Mouse (Mus musculus): ENCODE measurements around the gene Ero1l. TPM values are rescaled to one million over a fixed set of nuclear protein-coding genes. Genes with fewer than 3 reads are reported as not detected.

Gene Ero1l
- polyA plus RNA-seq, 1 experiment from 2014 or later, result 55.6 TPM

DNA sequence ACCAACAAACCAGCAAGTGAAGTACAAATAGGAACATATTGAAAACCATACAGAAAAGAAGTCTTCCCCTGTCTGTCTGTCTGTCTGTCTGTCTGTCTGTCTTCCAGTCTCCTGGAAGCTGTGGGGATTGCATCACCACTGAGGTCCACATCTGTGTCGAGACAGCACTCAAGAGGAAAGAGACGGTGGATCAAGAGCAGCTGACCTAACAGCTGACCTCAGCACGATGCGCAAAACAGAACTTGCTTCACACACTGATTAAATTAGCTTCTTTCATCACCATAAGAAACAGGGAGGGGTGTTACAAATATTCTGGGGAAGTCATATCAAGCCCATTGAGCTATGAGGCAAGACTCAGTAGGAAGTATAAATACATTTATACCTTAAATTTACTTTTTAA is 27.0 kb downstream of the Ero1l start:
- H3K4me3 ChIP-seq (ENCODE audit: low read depth, low read length), result no peak overlapping the region
- ATAC-seq (ENCODE audit: low FRiP score, low TSS enrichment), result no peak
- H3K36me3 ChIP-seq (ENCODE audit: control insufficient read depth, insufficient read depth, low read length), result peaks cover 5% of the 10 kb centered on the region
- H3K27me3 ChIP-seq (ENCODE audit: control insufficient read depth, insufficient read depth, low read length), result no peaks in the 10 kb centered on the region
- no peak overlapping the region for H3K27ac ChIP-seq (replicated peaks)
- 83% methylated on average over 4 of the region's 4 CpGs for WGBS
- no peak overlapping the region for H3K9ac ChIP-seq (ENCODE audit: low read length)
- no peaks in the 10 kb centered on the region for H3K4me1 ChIP-seq (replicated peaks; ENCODE audit: control insufficient read depth, insufficient read depth)
- no peak overlapping the region for H3K4me2 ChIP-seq (replicated peaks; ENCODE audit: low read depth)
- TF ChIP-seq EP300 (optimal IDR thresholded peaks at IDR 0.05), result no peak
- TF ChIP-seq CTCF (IDR thresholded peaks at IDR 0.05; ENCODE audit: low read depth), result no peak
- H3K9me3 ChIP-seq (ENCODE audit: control insufficient read depth, low read length), result no peaks in the 10 kb centered on the region
- DNase-seq (ENCODE audit: low spot score), result no peak

- no peaks in the 10 kb centered on the region for H3K9me3 ChIP-seq (ENCODE audit: control insufficient read depth, low read length)
- no peaks in the 10 kb centered on the region for H3K27me3 ChIP-seq (ENCODE audit: control insufficient read depth, insufficient read depth, low read length)
- H3K27ac ChIP-seq (replicated peaks), result no peak overlapping the region
- 0 out of 2 replicates have a peak, but pooled peaks cover under 1% of the 10 kb centered on the region for H3K36me3 ChIP-seq (ENCODE audit: control insufficient read depth, insufficient read depth, low read length)
- WGBS, result 84% methylated on average over 3 of the region's 3 CpGs
- ATAC-seq (ENCODE audit: low FRiP score, low TSS enrichment) (no peak), DNase-seq (ENCODE audit: low spot score) (no peak)
- no peak overlapping the region for H3K4me2 ChIP-seq (replicated peaks; ENCODE audit: low read depth)
- H3K4me3 ChIP-seq (ENCODE audit: low read depth, low read length), result no peak overlapping the region
- H3K4me1 ChIP-seq (replicated peaks; ENCODE audit: control insufficient read depth, insufficient read depth), result no peaks in the 10 kb centered on the region
- no peak for TF ChIP-seq EP300 (optimal IDR thresholded peaks at IDR 0.05)
- H3K9ac ChIP-seq (ENCODE audit: low read length), result no peak overlapping the region
Measured at GRCm38 (mm10) chr14:45282066-45282465, 36.5 kb downstream of the Ero1l start.

GRCm38 (mm10) chr14:45275816-45276215 is 42.8 kb downstream of the Ero1l start:
- TF ChIP-seq EP300 (optimal IDR thresholded peaks at IDR 0.05), result no peak
- TF ChIP-seq CTCF (IDR thresholded peaks at IDR 0.05; ENCODE audit: low read depth), result no peak
- Histone ChIP-seq H3K9me3 (ENCODE audit: control insufficient read depth, low read length) (no peaks in the 10 kb centered on the region), H3K4me1 (replicated peaks; ENCODE audit: control insufficient read depth, insufficient read depth) (no peaks in the 10 kb centered on the region), H3K4me2 (replicated peaks; ENCODE audit: low read depth) (no peak overlapping the region), H3K27ac (replicated peaks) (no peak overlapping the region), H3K36me3 (ENCODE audit: control insufficient read depth, insufficient read depth, low read length) (no peaks in the 10 kb centered on the region), H3K27me3 (ENCODE audit: control insufficient read depth, insufficient read depth, low read length) (no peaks in the 10 kb centered on the region), H3K4me3 (ENCODE audit: low read depth, low read length) (no peak overlapping the region), H3K9ac (ENCODE audit: low read length) (no peak overlapping the region)
- no peak for DNase-seq (ENCODE audit: low spot score)
- ATAC-seq (ENCODE audit: low FRiP score, low TSS enrichment), result no peak
- 85% methylated on average over 6 of the region's 6 CpGs for WGBS

DNA sequence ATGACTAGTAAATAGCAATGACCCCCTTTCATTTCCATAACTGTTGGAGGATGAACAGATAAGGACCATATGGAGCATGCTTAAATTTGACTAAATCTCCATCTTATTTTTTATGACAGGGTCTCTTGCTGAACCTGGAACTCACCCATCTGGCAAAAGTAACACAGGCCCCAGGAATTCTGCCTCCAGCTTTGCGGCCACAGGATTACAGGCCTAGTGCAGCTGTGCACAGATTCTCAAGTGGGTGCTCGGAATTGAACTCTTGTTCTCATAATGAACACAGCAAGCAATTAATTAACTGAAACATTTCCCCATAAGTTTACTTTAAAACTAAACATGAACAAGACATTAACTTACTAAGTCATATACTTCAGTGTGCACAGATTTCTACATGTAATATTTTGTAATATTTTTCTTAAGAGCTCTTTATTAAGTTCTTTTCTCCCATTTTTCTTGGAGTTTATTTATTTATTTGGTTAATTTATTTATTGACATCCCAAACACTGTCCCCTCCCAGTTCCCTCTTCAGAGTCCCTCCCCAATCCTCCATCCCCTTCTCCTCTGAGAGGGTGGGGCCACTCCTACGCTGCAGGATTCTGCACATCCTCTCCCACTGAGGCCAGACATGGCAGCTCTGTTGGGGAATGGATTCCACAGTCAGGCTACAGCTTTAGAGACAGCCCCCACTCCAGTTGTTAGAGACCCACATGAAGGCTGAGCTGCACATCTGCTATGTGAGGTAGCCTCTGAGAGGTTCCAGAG is 54.6 kb downstream of the Ero1l start:
- Histone ChIP-seq H3K4me2 (replicated peaks; ENCODE audit: low read depth) (no peak overlapping the region), H3K36me3 (ENCODE audit: control insufficient read depth, insufficient read depth, low read length) (no peaks in the 10 kb centered on the region), H3K4me1 (replicated peaks; ENCODE audit: control insufficient read depth, insufficient read depth) (no peaks in the 10 kb centered on the region), H3K9me3 (ENCODE audit: control insufficient read depth, low read length) (no peaks in the 10 kb centered on the region), H3K27ac (replicated peaks) (no peak overlapping the region), H3K27me3 (ENCODE audit: control insufficient read depth, insufficient read depth, low read length) (no peaks in the 10 kb centered on the region), H3K9ac (ENCODE audit: low read length) (no peak overlapping the region), H3K4me3 (ENCODE audit: low read depth, low read length) (no peak overlapping the region)
- no peak for TF ChIP-seq CTCF (IDR thresholded peaks at IDR 0.05; ENCODE audit: low read depth)
- TF ChIP-seq EP300 (optimal IDR thresholded peaks at IDR 0.05), result no peak
- DNase-seq (ENCODE audit: low spot score) (no peak), ATAC-seq (ENCODE audit: low FRiP score, low TSS enrichment) (no peak)
- 60% methylated on average over 3 of the region's 3 CpGs for WGBS

GRCm38 (mm10) chr14:45251548-45252076 is 67.0 kb downstream of the Ero1l start:
- H3K27me3 ChIP-seq (ENCODE audit: control insufficient read depth, insufficient read depth, low read length), result no peaks in the 10 kb centered on the region
- DNase-seq (ENCODE audit: low spot score) (no peak), ATAC-seq (ENCODE audit: low FRiP score, low TSS enrichment) (no peak)
- WGBS, result 83% methylated on average over 4 of the region's 4 CpGs
- H3K9ac ChIP-seq (ENCODE audit: low read length), result no peak overlapping the region
- no peaks in the 10 kb centered on the region for H3K4me1 ChIP-seq (replicated peaks; ENCODE audit: control insufficient read depth, insufficient read depth)
- H3K9me3 ChIP-seq (ENCODE audit: control insufficient read depth, low read length), result no peaks in the 10 kb centered on the region
- H3K4me3 ChIP-seq (ENCODE audit: low read depth, low read length), result no peak overlapping the region
- H3K36me3 ChIP-seq (ENCODE audit: control insufficient read depth, insufficient read depth, low read length), result no peaks in the 10 kb centered on the region
- TF ChIP-seq EP300 (optimal IDR thresholded peaks at IDR 0.05) (no peak), CTCF (IDR thresholded peaks at IDR 0.05; ENCODE audit: low read depth) (no peak)
- H3K27ac ChIP-seq (replicated peaks), result no peak overlapping the region
- no peak overlapping the region for H3K4me2 ChIP-seq (replicated peaks; ENCODE audit: low read depth)

DNA sequence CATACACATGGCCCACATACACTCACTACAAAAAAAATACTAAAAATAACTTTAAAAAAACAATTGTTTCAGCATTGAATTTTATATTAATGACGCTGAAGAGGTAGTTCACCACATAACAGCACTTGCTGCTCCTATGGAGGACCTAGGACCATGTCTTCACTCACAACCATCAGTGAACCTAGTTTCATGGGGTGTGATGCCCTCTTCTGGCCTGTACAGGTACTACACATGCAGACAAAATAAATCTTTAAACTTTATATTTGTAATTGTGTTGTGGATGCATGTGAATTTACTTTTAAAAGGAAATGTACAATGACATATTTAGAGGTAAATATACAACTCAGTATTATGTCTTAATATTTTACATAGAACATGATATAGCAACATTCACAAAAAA is 77.0 kb downstream of the Ero1l start:
- no peak overlapping the region for H3K27ac ChIP-seq (replicated peaks)
- DNase-seq (ENCODE audit: low spot score) (no peak), ATAC-seq (ENCODE audit: low FRiP score, low TSS enrichment) (no peak)
- no peak overlapping the region for H3K9ac ChIP-seq (ENCODE audit: low read length)
- H3K36me3 ChIP-seq (ENCODE audit: control insufficient read depth, insufficient read depth, low read length), result no peaks in the 10 kb centered on the region
- no peaks in the 10 kb centered on the region for H3K4me1 ChIP-seq (replicated peaks; ENCODE audit: control insufficient read depth, insufficient read depth)
- H3K9me3 ChIP-seq (ENCODE audit: control insufficient read depth, low read length), result no peaks in the 10 kb centered on the region
- WGBS, result 53% methylated on average over 1 of the region's 1 CpGs
- no peak for TF ChIP-seq EP300 (optimal IDR thresholded peaks at IDR 0.05)
- TF ChIP-seq CTCF (IDR thresholded peaks at IDR 0.05; ENCODE audit: low read depth), result peak; percentile 63
- H3K27me3 ChIP-seq (ENCODE audit: control insufficient read depth, insufficient read depth, low read length), result no peaks in the 10 kb centered on the region
- no peak overlapping the region for H3K4me3 ChIP-seq (ENCODE audit: low read depth, low read length)
- H3K4me2 ChIP-seq (replicated peaks; ENCODE audit: low read depth), result no peak overlapping the region
